Mouse (Mus musculus) left cerebral cortex, adult 18-20 months (tissue): Measurements from ENCODE around the gene Asic3. TPM values are rescaled to one million over a fixed set of nuclear protein-coding genes. Genes with fewer than 3 reads are reported as not detected.

Source experiments
- DNase-seq, 2 experiments: peaks; one replicate each; pipeline ENCODE4 v3.0.0; 2021 to 2022; ENCODE audit warnings: low spot score in 2 of 2, mixed read lengths in 1 of 2
- long read RNA-seq, 2 experiments: library from polyadenylated mRNA; stranded (forward); transcript quantifications; one replicate each; pipeline ENCODE4 v2.0.0; 2021
- total RNA-seq, 2 experiments: library from RNA; stranded (reverse); gene quantifications; 2 replicates each; pipeline ENCODE4 v1.2.3; 2021

Asic3 gene
- total RNA-seq: under 1 TPM in 1 of 2 experiments, not detected in 1; 0.54 TPM
- long read RNA-seq, experiment 1: 0 reads
- long read RNA-seq, experiment 2: 0 reads

- DNase-seq: no peak
These were observed at the start of gene Asic3 for GRCm38 (mm10) chr5:24413042-24413693. TSS of gene Asic3 (plus strand) at chr5:24413392.

GRCm38 (mm10) chr5:24363467-24363866 lies 49.7 kb upstream of the Asic3 start:
- no peak for DNase-seq

GRCm38 (mm10) chr5:24364061-24364460 lies 49.1 kb upstream of the Asic3 start:
- DNase-seq: no peak

- DNase-seq: no peak
These were observed 48.7 kb upstream of the Asic3 start, which contains the start of gene Nos3 for GRCm38 (mm10) chr5:24364508-24364907. TSS of gene Nos3 (plus strand) at chr5:24364810.

GRCm38 (mm10) chr5:24364963-24365362 lies 48.2 kb upstream of the Asic3 start:
- no peak for DNase-seq

GRCm38 (mm10) chr5:24365528-24365927 lies 47.7 kb upstream of the Asic3 start:
- no peak for DNase-seq

GRCm38 (mm10) chr5:24366426-24366825 lies 46.8 kb upstream of the Asic3 start:
- DNase-seq: no peak

GRCm38 (mm10) chr5:24369767-24370166 lies 43.4 kb upstream of the Asic3 start:
- DNase-seq: no peak

GRCm38 (mm10) chr5:24373807-24374206 lies 39.4 kb upstream of the Asic3 start:
- DNase-seq: no peak

GRCm38 (mm10) chr5:24374216-24374615 lies 39.0 kb upstream of the Asic3 start:
- DNase-seq: no peak

GRCm38 (mm10) chr5:24374666-24375328 lies 38.4 kb upstream of the Asic3 start:
- no peak for DNase-seq

- no peak for DNase-seq
These were observed 34.5 kb upstream of the Asic3 start for GRCm38 (mm10) chr5:24378700-24379099.

GRCm38 (mm10) chr5:24379501-24379900 lies 33.7 kb upstream of the Asic3 start:
- peak in 1 of 2 experiments; percentile 37 for DNase-seq

- DNase-seq: no peak
These were observed 32.7 kb upstream of the Asic3 start for GRCm38 (mm10) chr5:24380499-24380898.

- DNase-seq: no peak
These were observed 31.7 kb upstream of the Asic3 start for GRCm38 (mm10) chr5:24381486-24381885.

GRCm38 (mm10) chr5:24381988-24382387 lies 31.2 kb upstream of the Asic3 start:
- DNase-seq: no peak

GRCm38 (mm10) chr5:24383026-24383859 lies 29.9 kb upstream of the Asic3 start:
- peak; percentile 93 to 94 for DNase-seq

- DNase-seq: peak; percentile 41 to 44
These were observed 28.8 kb upstream of the Asic3 start for GRCm38 (mm10) chr5:24384407-24384806.

GRCm38 (mm10) chr5:24385374-24385773 lies 27.8 kb upstream of the Asic3 start:
- no peak for DNase-seq

- no peak for DNase-seq
These were observed 27.2 kb upstream of the Asic3 start for GRCm38 (mm10) chr5:24385887-24386550.
